Mouse (Mus musculus): ENCODE results near the gene Pheta2.
"Not testable (repeated sequence)": the region's sequence is repeated elsewhere in the genome, so short reads cannot be mapped to it uniquely, and the experiment has no call there.

DNA sequence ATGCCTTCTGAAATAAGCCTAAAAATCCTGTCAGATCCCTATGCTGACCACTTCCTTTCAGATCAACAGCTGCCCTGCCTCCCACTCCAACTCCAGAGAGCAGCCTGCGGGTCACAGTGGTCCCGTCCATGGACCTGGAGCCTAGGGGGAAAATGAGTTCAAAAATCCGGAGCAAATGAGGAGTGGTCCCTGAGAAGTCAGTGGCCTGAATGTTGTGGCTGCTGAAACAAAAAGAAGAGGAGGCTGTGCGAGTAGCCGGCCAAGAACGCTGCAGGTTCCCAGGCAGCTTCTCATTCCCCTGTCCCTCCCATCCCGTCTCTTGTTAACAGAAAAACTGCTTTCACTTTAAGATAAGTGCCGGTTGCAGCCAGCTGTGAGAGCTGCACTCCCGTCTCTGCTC is 25.8 kb downstream of the Pheta2 start:
- TF ChIP-seq CTCF (IDR thresholded peaks at IDR 0.05; ENCODE audit: low read depth, low read length); POLR2A (IDR thresholded peaks at IDR 0.05; ENCODE audit: borderline replicate concordance, low read depth, low read length): not testable (repeated sequence)
